Mouse (Mus musculus) thymus, adult 2 months (tissue): Measurements from ENCODE around the gene Atp1b2. TPM values are rescaled to one million over a fixed set of nuclear protein-coding genes. Genes with fewer than 3 reads are reported as not detected.

Experiments
- DNase-seq: peaks from one replicate; pipeline ENCODE4 v3.0.0; 2021
- H3K27ac ChIP-seq: fragments of 200-500 bp; 2 replicates; pipeline ENCODE4 v1.5.1; 2012; ENCODE audit warnings: low read length, control low read depth; ENCODE audit not compliant: control insufficient read depth, insufficient read depth
- H3K27me3 ChIP-seq: fragments of 200-500 bp; 2 replicates; pipeline ENCODE4 v1.6.1; 2012; ENCODE audit warnings: mild to moderate bottlenecking, low read length, moderate library complexity, mixed read lengths; ENCODE audit not compliant: control insufficient read depth, insufficient read depth
- H3K36me3 ChIP-seq: fragments of 200-500 bp; 2 replicates; pipeline ENCODE4 v1.6.1; 2012; ENCODE audit warnings: mild to moderate bottlenecking, low read length, moderate library complexity; ENCODE audit not compliant: control insufficient read depth, insufficient read depth
- H3K4me1 ChIP-seq: fragments of 200-500 bp; replicated peaks from 2 replicates; pipeline ENCODE4 v1.6.1; 2012; ENCODE audit warnings: low read length; ENCODE audit not compliant: control insufficient read depth, insufficient read depth
- H3K4me3 ChIP-seq: fragments of 200-500 bp; 2 replicates; pipeline ENCODE4 v1.5.1; 2012; ENCODE audit warnings: mild to moderate bottlenecking, low read length, control low read depth, moderate library complexity; ENCODE audit not compliant: control insufficient read depth, insufficient read depth
- CTCF ChIP-seq: fragments of 200-500 bp; IDR thresholded peaks from 2 replicates; pipeline ENCODE4 v1.5.1; 2012; ENCODE audit warnings: mild to moderate bottlenecking, control low read depth, low read length, moderate library complexity, borderline replicate concordance; ENCODE audit not compliant: control insufficient read depth, poor library complexity, insufficient read depth; ENCODE audit errors: extremely low read depth
- POLR2A ChIP-seq: fragments of 200-500 bp; IDR thresholded peaks from 2 replicates; pipeline ENCODE4 v1.6.1; 2012; ENCODE audit warnings: mild to moderate bottlenecking, low read length, control low read depth, moderate library complexity; ENCODE audit not compliant: control insufficient read depth, poor library complexity, insufficient read depth; ENCODE audit errors: extremely low read depth
- WGBS: fragments of 180-500 bp; shearing (Covaris S2); methylation state at CpG from one replicate; pipeline ENCODE4 v1.1.7; 2018; 5-methylcytosine and 5-hydroxymethylcytosine counted together
- polyA plus RNA-seq: library from polyadenylated mRNA; depleted of rRNA; stranded (reverse); fragments of >200 nt; gene quantifications from 2 replicates; pipeline ENCODE4 v1.2.3, GENCODE M21; 2012

Atp1b2 gene
- polyA plus RNA-seq, 1 experiment: 4.2 TPM

- WGBS: 92% methylated on average over 16 of the region's 16 CpGs
- Histone ChIP-seq H3K4me1 (peaks cover 10% of the 10 kb centered on the region), H3K27me3 (peaks cover 4% of the 10 kb centered on the region; the same call in 1 of the 2 replicates), H3K36me3 (peaks cover 26% of the 10 kb centered on the region), H3K4me3 (no peak overlapping the region), H3K27ac (no peak overlapping the region)
- no peak for DNase-seq
- TF ChIP-seq CTCF: no peak
- TF ChIP-seq POLR2A: no peak
Measured at GRCm38 (mm10) chr11:69560896-69561854, 44.6 kb downstream of the Atp1b2 start.

- Histone ChIP-seq H3K36me3 (peaks cover 22% of the 10 kb centered on the region), H3K4me3 (no peak within 1 kb of the TSS), H3K27ac (no peak within 1 kb of the TSS), H3K27me3 (peaks cover 4% of the 10 kb centered on the region; the same call in 1 of the 2 replicates), H3K4me1 (peaks cover 7% of the 10 kb centered on the region; the same call in 1 of the 2 replicates)
- no peak for DNase-seq
- no peak for TF ChIP-seq POLR2A
- TF ChIP-seq CTCF: no peak
- 24% methylated on average over 54 of the region's 59 CpGs for WGBS
Measured at GRCm38 (mm10) chr11:69559851-69560765, 45.6 kb downstream of the Atp1b2 start, which contains the start of gene Efnb3. Gene Efnb3 (minus strand): TSS chr11:69560205.

GRCm38 (mm10) chr11:69559183-69559582 lies 46.6 kb downstream of the Atp1b2 start:
- 0 out of 2 replicates have a peak, but pooled peaks cover 6% of the 10 kb centered on the region for H3K4me1 ChIP-seq
- H3K27me3 ChIP-seq: peaks cover 4% of the 10 kb centered on the region; the same call in 1 of the 2 replicates
- H3K27ac ChIP-seq: no peak overlapping the region
- H3K36me3 ChIP-seq: peaks cover 22% of the 10 kb centered on the region
- no peak overlapping the region for H3K4me3 ChIP-seq
- 67% methylated on average over 5 of the region's 5 CpGs for WGBS
- no peak for DNase-seq
- TF ChIP-seq POLR2A (no peak), CTCF (no peak)

- Histone ChIP-seq H3K4me3 (no peak overlapping the region), H3K27ac (no peak overlapping the region), H3K36me3 (peaks cover 22% of the 10 kb centered on the region), H3K4me1 (0 out of 2 replicates have a peak, but pooled peaks cover 6% of the 10 kb centered on the region), H3K27me3 (peaks cover 4% of the 10 kb centered on the region; the same call in 1 of the 2 replicates)
- DNase-seq: no peak
- 48% methylated on average over 6 of the region's 6 CpGs for WGBS
- TF ChIP-seq POLR2A (no peak), CTCF (no peak)
Measured at GRCm38 (mm10) chr11:69558756-69559155, 47.0 kb downstream of the Atp1b2 start.

GRCm38 (mm10) chr11:69557381-69557958 lies 48.3 kb downstream of the Atp1b2 start:
- H3K27ac ChIP-seq: no peak overlapping the region
- DNase-seq: no peak
- peaks cover 14% of the 10 kb centered on the region for H3K36me3 ChIP-seq
- H3K27me3 ChIP-seq: peaks cover 4% of the 10 kb centered on the region; the same call in 1 of the 2 replicates
- no peak overlapping the region for H3K4me3 ChIP-seq
- peaks cover 14% of the 10 kb centered on the region for H3K4me1 ChIP-seq
- TF ChIP-seq CTCF (no peak), POLR2A (no peak)
- 61% methylated on average over 14 of the region's 14 CpGs for WGBS
